Mouse (Mus musculus) limb, embryonic 11.5 days (tissue): ENCODE results near the gene Lrrc8d. TPM values are rescaled to one million over a fixed set of nuclear protein-coding genes. Genes with fewer than 3 reads are reported as not detected.

Experiments used
- ATAC-seq: fragments of 200-750 bp; cut with Nextera tagmentation; 2 replicates; pipeline ENCODE4 v1.8.0; 2017; ENCODE audit warnings: low read depth; ENCODE audit not compliant: insufficient number of reproducible peaks, low FRiP score, low TSS enrichment
- DNase-seq: peaks from one replicate; pipeline ENCODE4 v3.0.0-alpha.2; 2015; ENCODE audit warnings: low spot score
- H3K27ac ChIP-seq: fragments of 300-500 bp; sonication (generic); replicated peaks from 2 replicates; pipeline ENCODE4 v1.5.1; 2014; ENCODE audit warnings: low read depth, mild to moderate bottlenecking, low read length
- H3K27me3 ChIP-seq: fragments of 300-500 bp; sonication (generic); 2 replicates; pipeline ENCODE4 v1.6.1; 2014; ENCODE audit warnings: mild to moderate bottlenecking, low read length, mixed read lengths; ENCODE audit not compliant: control insufficient read depth, insufficient read depth
- H3K36me3 ChIP-seq: fragments of 300-500 bp; sonication (generic); 2 replicates; pipeline ENCODE4 v1.6.1; 2014; ENCODE audit warnings: mild to moderate bottlenecking, low read length, moderate library complexity, mixed read lengths; ENCODE audit not compliant: control insufficient read depth, insufficient read depth
- H3K4me1 ChIP-seq: fragments of 300-500 bp; sonication (generic); 2 replicates; pipeline ENCODE4 v1.6.1; 2014; ENCODE audit warnings: low read length, mixed read lengths; ENCODE audit not compliant: control insufficient read depth, insufficient read depth
- H3K4me2 ChIP-seq: fragments of 300-500 bp; sonication (generic); 2 replicates; pipeline ENCODE4 v1.6.1; 2014; ENCODE audit warnings: low read depth, mild to moderate bottlenecking, moderate library complexity; ENCODE audit not compliant: severe bottlenecking
- H3K4me3 ChIP-seq: fragments of 300-500 bp; sonication (generic); 2 replicates; pipeline ENCODE4 v1.5.1; 2014; ENCODE audit warnings: low read depth, low read length
- H3K9ac ChIP-seq: fragments of 300-500 bp; sonication (generic); 2 replicates; pipeline ENCODE4 v1.6.1; 2014; ENCODE audit warnings: mild to moderate bottlenecking, low read length
- H3K9me3 ChIP-seq: fragments of 300-500 bp; sonication (generic); 2 replicates; pipeline ENCODE4 v1.6.1; 2016; ENCODE audit warnings: low read length; ENCODE audit not compliant: control insufficient read depth
- WGBS: fragments of 180-500 bp; shearing (Covaris S2); extraction: QIAGEN DNeasy Blood & Tissue Kit; methylation state at CpG from one replicate; pipeline ENCODE4 v1.1.7; 2014; 5-methylcytosine and 5-hydroxymethylcytosine counted together
- polyA plus RNA-seq: library from polyadenylated mRNA; unstranded; fragments of >200 nt; fragmentation: Nextera tagmentation; extraction: Ambion mirVana; gene quantifications from 2 replicates; pipeline ENCODE4 v1.2.1, GENCODE M21; 2014

Lrrc8d gene
- polyA plus RNA-seq, 1 experiment from 2014 or later = 21.4 TPM

DNA sequence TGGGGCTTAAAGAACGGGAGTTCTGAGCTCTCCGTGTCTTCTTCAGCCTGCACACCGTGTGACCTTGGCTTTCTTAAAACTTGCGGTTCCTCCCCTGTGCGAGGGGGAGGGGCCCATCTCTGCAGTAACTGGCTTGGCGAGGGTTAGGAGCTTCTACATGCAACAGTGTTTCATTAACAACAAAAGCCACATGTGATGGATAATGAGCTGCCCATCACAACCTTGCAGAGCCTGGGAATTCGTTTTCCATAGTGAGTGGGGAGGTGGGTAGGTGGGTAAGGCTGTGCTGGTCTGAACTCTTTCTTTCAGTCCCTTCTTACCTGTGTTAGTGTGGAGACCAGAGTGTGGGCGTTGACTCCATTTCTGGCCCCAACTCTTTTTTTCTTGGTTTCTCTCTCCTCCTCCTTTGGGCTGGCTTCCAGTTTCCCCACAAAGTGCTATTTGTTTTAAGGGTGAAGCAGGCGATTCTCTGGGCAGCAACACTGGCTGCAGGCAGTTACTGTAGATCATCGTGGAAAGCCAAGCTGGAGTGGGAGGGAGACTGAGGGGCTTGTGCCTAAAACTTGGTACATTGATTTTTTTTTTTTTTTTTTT, 15.9 kb downstream of the Lrrc8d start:
- no peaks in the 10 kb centered on the region for H3K36me3 ChIP-seq
- H3K9me3 ChIP-seq = no peaks in the 10 kb centered on the region
- H3K4me3 ChIP-seq = no peak overlapping the region
- WGBS = 63% methylated on average over 10 of the region's 10 CpGs
- H3K27me3 ChIP-seq = no peaks in the 10 kb centered on the region
- no peak overlapping the region for H3K4me2 ChIP-seq
- peak overlapping the region; percentile 42 for H3K27ac ChIP-seq
- 0 out of 2 replicates have a peak, but pooled peaks cover 5% of the 10 kb centered on the region for H3K4me1 ChIP-seq
- DNase-seq (no peak), ATAC-seq (no peak)
- no peak overlapping the region for H3K9ac ChIP-seq

DNA sequence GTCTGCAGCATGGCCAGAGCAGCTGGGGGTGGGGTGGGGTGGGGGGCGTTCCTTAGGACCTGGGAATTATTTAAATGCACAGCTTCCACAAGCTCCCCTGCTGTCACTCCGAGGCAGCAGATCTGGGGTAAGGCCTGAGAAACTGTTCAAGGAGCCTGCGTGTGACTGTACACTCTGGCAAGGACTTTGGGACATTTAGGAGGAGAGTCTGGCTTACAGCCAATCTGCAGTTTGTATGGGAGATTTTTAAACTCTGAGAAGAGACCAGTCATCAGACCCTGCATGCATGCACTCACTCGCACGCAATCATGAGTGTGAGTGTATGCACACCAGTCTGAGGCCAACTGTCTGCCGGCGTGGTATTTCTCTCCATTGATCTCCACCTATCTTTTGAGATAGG, 17.5 kb downstream of the Lrrc8d start:
- Histone ChIP-seq H3K36me3 (no peaks in the 10 kb centered on the region), H3K9me3 (no peaks in the 10 kb centered on the region), H3K9ac (no peak overlapping the region), H3K27ac (no peak overlapping the region), H3K27me3 (no peaks in the 10 kb centered on the region), H3K4me2 (no peak overlapping the region), H3K4me3 (no peak overlapping the region), H3K4me1 (0 out of 2 replicates have a peak, but pooled peaks cover 5% of the 10 kb centered on the region)
- WGBS = 79% methylated on average over 7 of the region's 7 CpGs
- no peak for ATAC-seq
- DNase-seq = no peak

DNA sequence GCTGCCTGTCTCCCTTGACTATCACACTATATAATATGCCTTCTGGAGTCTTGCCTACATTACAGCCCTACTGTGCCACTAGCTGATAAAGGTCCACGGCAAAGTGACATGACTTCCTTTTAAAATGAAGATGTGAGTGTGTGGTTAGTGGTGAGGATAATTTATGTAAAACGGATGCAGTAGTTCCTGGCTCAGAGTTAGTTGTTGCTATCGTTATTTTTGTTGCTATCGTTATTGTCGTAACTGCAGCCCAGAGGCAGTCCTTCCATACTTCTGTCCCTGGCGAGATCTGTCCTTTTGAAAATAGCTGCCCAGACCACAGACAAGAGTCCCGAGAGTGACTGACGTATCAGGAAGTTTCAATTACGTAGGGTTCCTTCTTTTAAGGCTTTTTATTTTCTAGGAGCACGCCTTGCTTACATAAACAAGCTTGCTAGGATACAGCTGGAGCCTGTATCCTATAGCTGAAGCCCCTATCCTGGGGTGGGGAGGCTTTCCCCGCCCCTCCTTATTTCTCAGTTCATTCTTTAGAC, 18.4 kb downstream of the Lrrc8d start:
- no peak overlapping the region for H3K4me2 ChIP-seq
- H3K27ac ChIP-seq = no peak overlapping the region
- H3K4me1 ChIP-seq = 0 out of 2 replicates have a peak, but pooled peaks cover 5% of the 10 kb centered on the region
- no peaks in the 10 kb centered on the region for H3K36me3 ChIP-seq
- DNase-seq = no peak
- H3K4me3 ChIP-seq = no peak overlapping the region
- H3K27me3 ChIP-seq = no peaks in the 10 kb centered on the region
- no peaks in the 10 kb centered on the region for H3K9me3 ChIP-seq
- WGBS = 72% methylated on average over 11 of the region's 11 CpGs
- ATAC-seq = no peak
- H3K9ac ChIP-seq = no peak overlapping the region

DNA sequence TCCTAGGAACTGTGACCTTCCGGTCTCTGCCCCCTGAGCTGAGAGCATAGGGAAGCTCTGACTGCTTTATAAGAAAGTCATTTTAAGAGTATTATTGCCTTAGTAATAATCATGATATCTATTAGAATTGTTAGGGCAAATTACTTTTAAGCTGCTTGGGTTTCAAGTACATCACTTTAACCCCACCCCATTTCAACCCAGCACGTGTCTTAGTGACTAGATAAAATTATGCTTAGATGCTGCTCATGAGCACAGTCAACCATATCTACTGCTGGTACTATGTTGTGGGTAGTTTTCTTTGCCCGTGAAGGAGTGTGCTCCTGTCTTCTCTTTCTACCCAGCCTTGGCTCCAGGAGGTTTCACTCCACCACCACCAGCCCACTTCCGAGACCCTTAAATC, 21.5 kb downstream of the Lrrc8d start:
- DNase-seq = no peak
- ATAC-seq = no peak
- H3K4me1 ChIP-seq = no peaks in the 10 kb centered on the region
- no peaks in the 10 kb centered on the region for H3K36me3 ChIP-seq
- H3K4me2 ChIP-seq = no peak overlapping the region
- H3K27me3 ChIP-seq = no peaks in the 10 kb centered on the region
- H3K27ac ChIP-seq = no peak overlapping the region
- WGBS = 86% methylated on average over 4 of the region's 4 CpGs
- no peaks in the 10 kb centered on the region for H3K9me3 ChIP-seq
- no peak overlapping the region for H3K9ac ChIP-seq
- H3K4me3 ChIP-seq = no peak overlapping the region

DNA sequence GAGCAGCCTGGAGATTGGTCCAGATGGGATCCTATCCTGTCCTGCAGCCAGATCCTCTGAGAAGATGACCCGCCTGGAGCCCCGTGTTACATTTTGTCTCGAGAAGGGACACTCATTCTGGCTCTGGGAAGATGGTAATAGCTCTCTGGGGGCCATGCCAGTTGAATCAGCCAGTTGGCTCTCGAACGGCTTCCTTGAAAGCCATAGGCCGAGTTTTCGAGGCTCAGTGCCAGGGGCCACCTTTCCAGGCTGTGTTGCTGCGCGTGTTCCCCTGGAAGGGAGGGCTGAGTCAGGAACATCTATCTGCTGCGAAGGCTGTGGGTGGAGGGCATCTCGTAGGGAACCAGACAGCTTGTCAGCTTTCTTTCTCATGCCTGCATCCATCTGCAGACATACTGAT, 23.0 kb downstream of the Lrrc8d start:
- no peak for ATAC-seq
- H3K4me3 ChIP-seq = no peak overlapping the region
- H3K9me3 ChIP-seq = no peaks in the 10 kb centered on the region
- no peak for DNase-seq
- H3K36me3 ChIP-seq = no peaks in the 10 kb centered on the region
- H3K27me3 ChIP-seq = no peaks in the 10 kb centered on the region
- H3K9ac ChIP-seq = no peak overlapping the region
- H3K4me1 ChIP-seq = no peaks in the 10 kb centered on the region
- H3K4me2 ChIP-seq = no peak overlapping the region
- WGBS = 91% methylated on average over 11 of the region's 11 CpGs
- no peak overlapping the region for H3K27ac ChIP-seq

DNA sequence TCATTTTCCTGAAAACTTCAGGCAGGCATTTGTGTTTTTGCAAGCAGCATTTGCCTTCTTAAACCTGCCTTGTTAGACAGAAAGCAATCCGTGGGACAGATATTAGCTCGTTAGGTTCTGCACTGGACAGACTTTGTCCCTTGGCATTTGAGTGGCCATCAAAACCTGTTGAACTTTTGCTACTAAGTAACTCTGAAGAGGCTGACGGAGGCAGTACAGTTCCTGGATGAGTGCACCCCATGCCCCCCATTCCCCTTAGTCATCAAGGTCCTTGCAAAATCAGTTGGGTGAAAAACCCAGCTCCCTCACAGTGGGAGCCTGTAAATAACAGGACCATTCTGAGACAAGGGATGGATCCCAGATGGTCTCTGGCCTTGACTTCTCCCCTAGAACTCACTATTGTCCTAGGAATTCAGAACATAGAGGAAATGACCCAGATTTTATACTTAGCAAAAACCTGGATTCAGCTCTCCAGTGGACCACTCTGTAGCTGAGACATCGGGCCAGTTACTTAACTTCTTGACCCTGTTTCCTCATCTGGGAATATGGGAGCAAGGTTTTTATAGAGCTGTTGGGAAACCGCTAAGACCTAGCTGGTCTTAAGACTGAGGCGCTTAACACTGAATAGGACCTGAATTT, 30.5 kb downstream of the Lrrc8d start:
- WGBS = 70% methylated on average over 6 of the region's 6 CpGs
- no peak overlapping the region for H3K4me3 ChIP-seq
- no peaks in the 10 kb centered on the region; the same call in 1 of the 2 replicates for H3K36me3 ChIP-seq
- H3K9me3 ChIP-seq = no peaks in the 10 kb centered on the region
- no peaks in the 10 kb centered on the region for H3K27me3 ChIP-seq
- ATAC-seq (no peak), DNase-seq (no peak)
- no peak overlapping the region for H3K9ac ChIP-seq
- peaks cover 13% of the 10 kb centered on the region for H3K4me1 ChIP-seq
- no peak overlapping the region for H3K27ac ChIP-seq
- H3K4me2 ChIP-seq = no peak overlapping the region

DNA sequence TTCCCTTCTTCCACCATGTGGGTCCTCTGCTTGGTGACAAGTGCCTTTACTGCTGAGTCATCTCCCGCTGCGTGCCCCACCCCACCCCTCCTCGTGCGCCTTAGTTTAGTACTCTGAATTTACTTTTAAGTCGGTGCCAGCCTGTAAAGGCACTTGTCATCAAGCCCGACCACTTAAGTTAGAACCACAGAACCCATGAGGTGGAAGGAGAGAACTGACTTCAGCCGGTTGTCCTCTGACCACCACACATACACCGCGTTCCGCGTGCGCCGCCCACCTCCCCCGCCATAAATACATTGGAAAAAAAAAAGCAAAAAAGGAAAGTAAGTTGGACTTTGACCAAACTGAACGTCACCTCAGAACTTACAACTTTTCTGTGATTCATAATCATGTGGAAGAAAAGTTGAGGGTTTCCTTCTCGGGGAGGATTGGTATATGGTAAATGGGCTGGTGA, 31.4 kb downstream of the Lrrc8d start:
- no peak overlapping the region for H3K27ac ChIP-seq
- no peak overlapping the region; the same call in 1 of the 2 replicates for H3K9ac ChIP-seq
- DNase-seq = no peak
- peak overlapping the region; percentile 94 for H3K4me2 ChIP-seq
- no peaks in the 10 kb centered on the region; the same call in 1 of the 2 replicates for H3K36me3 ChIP-seq
- H3K9me3 ChIP-seq = no peaks in the 10 kb centered on the region
- ATAC-seq = no peak
- WGBS = 21% methylated on average over 16 of the region's 16 CpGs
- peaks cover 13% of the 10 kb centered on the region for H3K4me1 ChIP-seq
- no peaks in the 10 kb centered on the region for H3K27me3 ChIP-seq
- no peak overlapping the region for H3K4me3 ChIP-seq

DNA sequence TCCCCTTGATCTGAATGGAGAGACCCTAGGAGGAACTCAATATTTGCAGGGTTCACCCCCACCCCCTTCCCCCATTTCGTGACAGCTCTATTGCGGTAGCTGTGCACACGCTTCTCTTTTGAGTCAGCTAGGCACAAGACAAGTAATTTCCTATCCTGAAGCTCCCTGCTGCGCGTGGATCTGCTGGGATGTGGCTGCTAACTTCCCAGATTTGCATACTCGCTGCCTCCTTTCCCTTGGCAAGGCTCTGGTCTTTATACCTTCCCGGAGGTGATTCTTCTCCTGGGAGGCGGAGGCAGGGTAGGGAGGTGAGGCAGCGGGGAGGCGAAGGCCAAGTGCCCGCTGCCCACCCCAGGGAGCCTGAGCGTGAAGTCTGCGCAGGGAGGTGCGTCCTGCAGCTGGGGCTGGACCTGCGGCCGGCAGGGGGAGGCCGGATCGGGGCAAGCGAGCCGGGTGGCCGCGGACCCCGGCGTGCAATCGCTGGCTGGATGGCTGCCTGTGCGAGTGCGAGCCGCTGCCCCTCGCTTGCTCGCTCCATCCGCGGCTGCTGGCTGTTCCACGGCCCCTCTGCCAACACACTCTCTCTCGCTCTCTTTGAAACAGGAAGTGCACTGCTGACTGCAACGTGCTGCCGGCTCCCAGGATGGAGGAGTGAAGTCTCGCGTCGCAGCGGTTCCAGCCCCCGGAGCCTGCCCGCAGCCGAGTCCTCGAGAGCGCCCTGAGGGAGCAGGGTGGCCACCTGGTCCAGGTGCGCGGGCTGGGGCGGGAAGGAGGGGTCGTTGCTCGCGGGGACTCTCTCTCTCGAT, 32.1 kb downstream of the Lrrc8d start:
- peaks cover 13% of the 10 kb centered on the region for H3K4me1 ChIP-seq

More for the DNA sequence above, 32.1 kb downstream of the Lrrc8d start:
- peak overlapping the region; percentile 94 for H3K4me2 ChIP-seq
- H3K4me3 ChIP-seq = peak overlapping the region; percentile 41
- H3K9me3 ChIP-seq = no peaks in the 10 kb centered on the region
- ATAC-seq (peak; percentile 73), DNase-seq (peak; percentile 75)
- H3K9ac ChIP-seq = peak overlapping the region; percentile 72
- no peaks in the 10 kb centered on the region for H3K27me3 ChIP-seq
- 0 out of 2 replicates have a peak overlapping the region, but pooled peaks have one; percentile 14 for H3K27ac ChIP-seq
- no peaks in the 10 kb centered on the region; the same call in 1 of the 2 replicates for H3K36me3 ChIP-seq
- WGBS = 2% methylated on average over 52 of the region's 52 CpGs
